Mouse (Mus musculus) thymus, postnatal 10 days (tissue): ENCODE measurements around the gene Fbh1.

Source experiments
- DNase-seq, 2 experiments: peaks; one replicate each; pipeline ENCODE4 v3.0.0; 2021; ENCODE audit warnings: low spot score in 2 of 2

Gene Fbh1

GRCm38 (mm10) chr2:11722564-11722963, 54.8 kb downstream of the Fbh1 start:
- DNase-seq, result no peak

DNA sequence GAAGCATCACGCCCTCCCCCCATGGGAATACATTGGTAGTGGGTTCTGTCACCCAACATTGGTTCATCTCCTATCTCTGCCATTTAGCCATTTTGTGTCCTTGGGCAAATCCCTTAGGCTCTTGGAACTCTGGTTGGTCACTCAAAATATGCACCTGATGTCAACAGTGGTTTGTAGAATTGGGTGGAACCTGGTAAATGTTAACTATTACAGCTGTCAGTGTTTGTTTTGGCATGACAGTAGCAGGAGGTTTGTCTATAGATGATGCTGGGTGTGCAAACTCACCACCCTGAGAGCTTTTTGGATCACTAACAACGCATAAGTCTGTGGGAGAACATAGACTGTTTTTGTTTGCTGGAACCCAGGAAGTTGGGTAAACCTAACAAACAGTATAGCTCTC, 58.8 kb downstream of the Fbh1 start:
- no peak for DNase-seq

DNA sequence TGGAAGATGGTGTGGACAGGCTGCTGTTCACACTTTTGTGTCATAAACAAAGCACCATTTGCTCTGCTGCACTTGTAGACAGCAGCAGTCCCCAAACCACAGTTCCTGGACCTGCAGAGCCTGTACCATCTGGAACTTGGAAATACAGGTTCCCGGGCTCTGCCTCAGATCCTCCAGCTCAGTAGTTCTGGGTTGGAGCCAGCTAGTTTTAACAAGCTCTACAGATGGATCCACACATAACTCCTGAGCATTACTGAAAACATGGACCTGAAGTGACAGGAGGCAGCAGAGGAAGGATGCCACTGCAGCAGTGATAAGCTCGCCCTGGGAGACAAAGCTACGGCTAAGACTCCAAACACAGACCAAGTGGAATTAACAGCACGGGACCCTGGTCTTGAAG, 62.8 kb downstream of the Fbh1 start:
- no peak for DNase-seq

DNA sequence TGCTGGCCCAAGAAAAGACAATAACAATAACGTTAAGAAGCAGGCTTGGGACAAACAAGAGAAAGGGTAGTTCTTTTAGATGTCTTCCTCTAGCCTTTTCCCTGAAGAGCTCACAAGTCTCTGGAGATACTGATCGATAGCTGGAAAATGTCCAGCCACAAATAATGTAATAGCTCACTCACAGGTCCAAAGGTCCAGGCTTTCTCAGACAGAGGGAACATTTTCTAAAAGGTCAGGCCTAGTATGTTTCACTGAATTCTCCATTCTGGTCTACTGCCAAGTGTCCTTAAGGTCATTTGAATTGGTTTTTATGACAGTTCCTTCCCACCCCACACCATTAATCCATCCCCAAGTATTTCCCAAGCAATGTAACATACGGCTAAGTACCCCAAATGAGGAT, 64.4 kb downstream of the Fbh1 start:
- DNase-seq, result no peak

GRCm38 (mm10) chr2:11712483-11712990, 64.8 kb downstream of the Fbh1 start:
- DNase-seq, result no peak

GRCm38 (mm10) chr2:11710101-11710500, 67.3 kb downstream of the Fbh1 start:
- DNase-seq, result peak; percentile 13 to 58

DNA sequence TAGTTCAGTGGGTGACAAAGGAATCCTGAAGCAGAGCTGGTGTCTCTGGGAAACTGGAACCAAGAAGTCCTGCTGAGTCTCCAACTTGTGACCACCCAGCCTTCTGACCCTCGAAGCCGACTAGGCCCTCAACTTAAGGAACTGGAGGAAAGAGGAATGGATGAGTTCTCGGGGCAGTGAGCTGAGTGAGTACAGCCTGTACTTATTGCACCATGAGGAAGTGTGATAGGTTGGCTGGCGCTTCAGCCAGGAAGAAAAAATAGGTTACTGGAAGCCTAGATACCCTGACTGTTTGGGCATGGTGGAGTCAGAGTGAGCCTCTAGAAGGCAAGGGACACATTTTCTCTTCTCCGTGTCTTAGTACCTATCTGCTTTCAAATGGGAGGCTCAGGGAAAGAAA, 68.8 kb downstream of the Fbh1 start:
- DNase-seq, result no peak

GRCm38 (mm10) chr2:11706746-11707065, 70.7 kb downstream of the Fbh1 start:
- DNase-seq, result no peak

DNA sequence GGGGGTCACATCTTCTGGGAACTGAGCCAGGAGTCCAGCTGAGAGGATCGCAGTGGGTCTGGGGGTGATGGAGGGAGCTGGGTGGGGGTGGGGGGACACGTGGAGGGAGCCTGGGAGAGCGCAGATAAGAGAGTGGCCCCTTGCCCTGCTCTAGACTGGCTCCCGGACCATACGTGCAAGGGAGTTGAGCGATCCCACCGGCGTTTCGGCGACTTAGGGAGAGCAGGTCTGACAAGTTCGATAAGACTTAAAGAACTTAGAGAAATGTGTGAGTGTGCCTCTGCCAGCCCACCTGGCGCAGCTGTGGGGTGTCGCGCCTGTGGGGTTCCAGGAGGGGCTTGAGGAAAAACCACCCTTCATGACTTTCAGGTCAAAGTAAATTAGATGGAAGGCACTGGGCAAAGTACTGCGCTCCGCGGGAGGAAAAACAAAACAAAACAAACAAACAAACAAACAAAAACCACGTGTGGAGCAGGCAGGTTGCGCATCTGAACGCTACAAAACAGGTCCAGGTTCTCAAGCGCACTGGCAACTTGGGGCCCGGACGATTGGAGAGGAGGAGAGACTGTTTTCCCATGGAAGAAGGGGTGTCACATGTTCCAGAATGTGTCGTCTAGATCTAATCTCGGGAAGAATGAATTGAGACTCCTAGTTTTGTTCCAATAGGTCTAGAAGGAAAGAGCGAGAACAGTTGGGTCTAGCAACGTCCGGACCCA, 71.2 kb downstream of the Fbh1 start:
- peak in 1 of 2 experiments; percentile 8 for DNase-seq

DNA sequence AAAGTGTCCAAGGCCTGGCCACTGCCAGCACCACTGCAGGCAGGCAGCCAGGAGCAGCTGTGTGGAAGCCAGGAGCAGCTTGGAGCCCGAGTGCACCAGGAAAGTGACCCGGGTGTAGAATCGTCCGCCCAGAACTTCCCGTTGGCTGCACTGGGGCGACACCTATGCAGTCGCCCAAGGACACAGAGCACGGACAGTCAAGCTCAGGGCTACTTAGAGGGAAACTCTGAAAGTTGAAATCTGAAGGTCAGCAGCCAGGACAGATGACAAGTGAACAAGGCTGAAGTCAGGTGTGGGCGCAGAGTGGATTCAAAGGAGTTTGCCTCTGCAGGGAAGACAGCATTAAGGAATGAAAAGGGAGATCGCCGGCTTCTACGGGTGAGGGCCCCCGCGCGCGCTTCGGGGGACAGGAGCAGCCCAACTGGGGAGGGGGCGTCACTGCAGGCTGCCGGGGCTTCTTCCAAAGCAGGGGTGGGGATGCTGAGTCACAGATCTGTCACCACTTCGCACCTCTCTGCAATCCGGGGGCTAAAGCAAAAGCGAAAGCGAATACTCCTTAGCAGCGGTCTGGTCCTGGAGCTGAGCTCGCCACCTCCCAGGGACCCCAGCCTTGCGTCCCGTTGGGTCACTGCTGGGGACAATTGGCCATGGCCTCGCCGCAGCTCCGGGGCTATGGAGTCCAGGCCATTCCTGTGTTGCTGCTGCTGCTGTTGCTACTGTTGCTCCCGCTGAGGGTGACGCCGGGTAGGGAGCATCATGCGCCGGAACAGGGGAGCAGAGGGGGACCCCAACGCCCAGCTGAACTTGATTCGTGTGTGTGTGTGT, 72.0 kb downstream of the Fbh1 start, which contains the start of gene Il15ra:
Il15ra (plus strand) TSS at position 90 of the 825 bp plus-strand sequence.
- DNase-seq, result peak; percentile 40 to 49

GRCm38 (mm10) chr2:11699905-11700304, 77.5 kb downstream of the Fbh1 start:
- no peak for DNase-seq

DNA sequence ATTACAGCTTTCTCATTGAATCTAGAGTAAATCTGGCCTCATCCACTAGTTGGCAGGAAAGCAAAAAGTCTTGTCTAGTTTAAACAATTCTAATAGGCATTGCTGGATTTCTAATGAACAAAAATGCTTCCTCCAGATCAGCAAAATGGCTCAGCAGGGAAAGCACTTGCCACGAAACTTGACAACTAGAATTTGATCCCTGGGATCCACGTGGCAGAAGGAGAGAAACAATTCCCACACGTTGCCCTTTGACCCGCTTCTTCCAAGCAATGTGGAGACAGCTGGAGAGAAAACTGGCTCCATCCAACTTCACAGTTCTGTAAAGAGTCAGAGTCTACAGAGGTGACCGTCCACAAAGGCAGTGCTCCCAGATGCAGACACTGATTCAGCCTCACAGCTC, 78.4 kb downstream of the Fbh1 start:
- no peak for DNase-seq

DNA sequence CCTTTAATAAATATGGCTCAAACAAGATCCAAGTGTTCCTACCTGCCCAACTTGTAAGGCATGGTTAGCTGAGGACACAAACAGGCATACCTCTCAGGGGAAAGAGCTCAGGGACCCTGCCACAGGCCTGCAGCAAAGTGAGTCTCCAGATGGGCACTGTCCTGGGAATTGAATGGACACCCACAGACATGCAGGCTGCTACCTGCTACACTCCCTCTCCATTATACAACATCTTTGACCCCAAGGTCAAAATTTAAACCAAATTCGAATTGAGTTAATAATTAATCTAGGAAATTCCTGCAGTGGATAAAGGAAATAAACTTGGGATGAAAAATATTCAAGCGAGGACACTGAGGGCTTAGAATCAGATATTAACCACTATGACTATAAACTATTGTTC, 81.5 kb downstream of the Fbh1 start:
- no peak for DNase-seq

GRCm38 (mm10) chr2:11694104-11694503, 83.3 kb downstream of the Fbh1 start:
- DNase-seq, result no peak

GRCm38 (mm10) chr2:11693352-11693751, 84.0 kb downstream of the Fbh1 start:
- no peak for DNase-seq
